ENCODE assay signal across 18 mouse cellular contexts in the genomic region with DNA sequence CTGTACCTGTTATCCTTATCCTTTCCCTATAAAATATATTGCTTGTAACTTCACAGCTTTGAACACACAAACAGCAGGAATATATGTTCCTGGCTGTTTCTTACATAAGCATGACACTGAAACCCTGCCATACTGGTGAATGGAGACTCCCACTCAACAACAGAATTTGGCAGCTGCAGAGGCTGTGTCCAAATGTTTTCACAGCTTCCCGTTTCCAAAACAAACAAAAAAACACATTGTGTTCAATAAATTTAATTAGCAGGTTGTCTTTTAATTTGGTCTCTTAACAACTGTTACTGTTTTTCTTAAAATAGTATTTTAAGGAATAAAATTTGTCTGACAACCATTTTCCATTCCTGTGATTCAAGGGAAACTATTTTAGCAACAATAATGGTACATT.
A peak's percentile ranks its signal among the peaks of the same experiment; 100 is the strongest.
DNase-seq lines count a peak whose midpoint lies in the region.
"Had no signal": no experiment of that assay in that cellular context is flagged by ENCODE, and none has a peak within 500 bp of the region (broad histone marks: within the 10 kb centered on the region; RNA-seq: fewer than 3 reads in every experiment).

No protein-coding gene starts in this region.

- DNase-seq in left cerebral cortex, postnatal 25 days (ENCODE audit: low spot score in 2 of 2) = peak; percentile 2 to 10
- no peak for DNase-seq in left cerebral cortex, adult 11 months (ENCODE audit: low spot score)
- peak; percentile 6 to 54 for DNase-seq in layer of hippocampus, adult 18-20 months (ENCODE audit: low spot score in 2 of 2)
- DNase-seq in layer of hippocampus, adult 9-11 months = peak; percentile 25
- no peak for DNase-seq in adrenal gland, postnatal 25 days
- DNase-seq in Muller cell, postnatal 12 days (ENCODE audit: inconsistent ontology term) = no peak
- DNase-seq: adrenal gland, adult 2 months; B cell, adult 2 months; cerebellum, adult 11 months; cerebellum, adult 9-11 months; gastrocnemius, postnatal 25 days; heart, adult 18-20 months; heart, postnatal 4 days; kidney, adult 9 months; kidney, postnatal 14 days; lung, postnatal 36 days; right cerebral cortex, adult 18-20 months; thymus, postnatal 4 days had no signal

- intact Hi-C loops in left cerebral cortex, postnatal 25 days (cut with DNase I) = no loop called here

Comparison
In these comparisons a context has a peak if more than half of its experiments do, and no peak if none do; other contexts are left out.
1. DNase-seq: peak in left cerebral cortex, postnatal 25 days (2 of 2), layer of hippocampus, adult 18-20 months (2 of 2) and layer of hippocampus, adult 9-11 months (single experiment); none in left cerebral cortex, adult 11 months (single experiment), adrenal gland, postnatal 25 days (single experiment) and Muller cell, postnatal 12 days (single experiment).